Mouse (Mus musculus): ENCODE results near the gene Olfr141.

The Olfr141 gene

GRCm38 (mm10) chr2:86809918-86810317 is at the start of gene Olfr141:
Gene Olfr141, minus strand, starts transcription at chr2:86810018.
- DNase-seq, result no peak

- no peak for DNase-seq
These were observed 41.8 kb upstream of the Olfr141 start, which contains the start of gene Olfr1095 for GRCm38 (mm10) chr2:86851596-86851995. Gene Olfr1095, minus strand, starts transcription at chr2:86851696.

GRCm38 (mm10) chr2:86824363-86824762 is 14.5 kb upstream of the Olfr141 start, which contains the start of gene Olfr1094:
Gene Olfr1094, plus strand, starts transcription at chr2:86824663.
- DNase-seq, result no peak

GRCm38 (mm10) chr2:86782179-86782578 is 27.6 kb downstream of the Olfr141 start, which contains the start of gene Olfr1093:
Gene Olfr1093, plus strand, starts transcription at chr2:86782479.
- DNase-seq, result no peak

- DNase-seq, result no peak
These were observed 48.8 kb downstream of the Olfr141 start for GRCm38 (mm10) chr2:86761050-86761449.

- DNase-seq, result no peak
These were observed 50.9 kb downstream of the Olfr141 start, which contains the start of gene Olfr1090 for GRCm38 (mm10) chr2:86758893-86759292. Gene Olfr1090, minus strand, starts transcription at chr2:86758993.
